Mouse (Mus musculus) embryonic fibroblast, embryonic 13.5 days (primary cell): ENCODE results near the gene Bsdc1. TPM values are rescaled to one million over a fixed set of nuclear protein-coding genes. Genes with fewer than 3 reads are reported as not detected.

Experiments
- H3K27ac ChIP-seq: 2 replicates; pipeline ENCODE4 v1.5.1; 2012; ENCODE audit warnings: low read length, control low read depth, inconsistent platforms; ENCODE audit not compliant: insufficient read depth
- H3K4me1 ChIP-seq: 2 replicates; pipeline ENCODE4 v1.6.1; 2011; ENCODE audit warnings: low read length; ENCODE audit not compliant: control insufficient read depth, insufficient read depth
- H3K4me3 ChIP-seq: 2 replicates; pipeline ENCODE4 v1.5.1; 2011; ENCODE audit warnings: mild to moderate bottlenecking, control low read depth, low read length; ENCODE audit not compliant: insufficient read depth
- CTCF ChIP-seq: IDR thresholded peaks from 2 replicates; pipeline ENCODE4 v1.5.1; 2011; ENCODE audit warnings: mild to moderate bottlenecking, control low read depth, low read length, moderate library complexity, borderline replicate concordance; ENCODE audit not compliant: insufficient read depth
- POLR2A ChIP-seq: IDR thresholded peaks from 2 replicates; pipeline ENCODE4 v1.6.1; 2011; ENCODE audit warnings: low read depth, mild to moderate bottlenecking, control low read depth, low read length, moderate library complexity
- polyA plus RNA-seq: library from polyadenylated mRNA; stranded (reverse); fragments of >200 nt; gene quantifications from 2 replicates; pipeline ENCODE4 v1.2.4, GENCODE M21; 2011; ENCODE audit warnings: low read depth; ENCODE audit not compliant: missing spikeins, insufficient read length

Gene Bsdc1
- polyA plus RNA-seq, 1 experiment = 35.3 TPM

DNA sequence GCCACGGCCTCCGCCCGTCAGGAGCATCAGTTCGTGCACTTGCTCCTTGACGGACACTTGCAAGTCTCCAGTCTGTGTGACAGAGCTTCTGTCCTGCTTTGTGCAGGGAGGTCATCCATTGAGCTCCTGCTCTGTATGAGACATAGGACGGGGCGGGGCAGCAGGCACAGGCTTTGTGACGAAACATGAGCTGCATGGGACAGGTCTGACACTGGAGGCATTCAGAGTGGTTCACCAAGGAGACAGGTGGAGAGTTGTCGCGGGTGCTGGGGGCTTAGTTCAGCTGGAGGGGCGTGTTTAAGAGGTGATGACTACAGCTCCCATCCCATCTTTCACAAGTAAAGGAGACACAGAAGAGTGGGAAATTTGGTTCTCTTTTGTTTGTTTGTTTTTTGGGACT is 14.7 kb downstream of the Bsdc1 start:
- TF ChIP-seq CTCF (no peak), POLR2A (no peak)
- H3K4me3 ChIP-seq = no peak overlapping the region
- H3K27ac ChIP-seq = no peak overlapping the region
- no peaks in the 10 kb centered on the region for H3K4me1 ChIP-seq

DNA sequence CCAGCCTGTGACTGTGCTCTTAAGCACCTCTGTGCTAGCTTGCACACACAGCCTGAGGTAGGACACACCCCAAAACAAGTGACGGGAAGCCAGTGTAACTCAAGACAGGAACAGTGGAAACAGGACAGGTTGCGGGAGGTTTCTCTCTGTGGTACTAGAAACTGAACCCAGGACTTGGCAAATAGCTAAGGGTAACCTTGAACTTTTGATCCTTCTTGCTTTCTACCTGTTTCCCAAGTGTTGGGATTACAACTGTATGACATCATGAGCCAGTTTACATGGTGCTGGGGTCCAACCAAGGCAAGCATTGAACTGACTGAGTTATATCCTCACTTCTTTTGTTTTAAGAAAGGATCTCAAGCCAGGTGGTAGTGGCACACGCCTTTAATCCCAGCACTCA is 18.5 kb downstream of the Bsdc1 start:
- Histone ChIP-seq H3K27ac (no peak overlapping the region), H3K4me1 (no peaks in the 10 kb centered on the region), H3K4me3 (no peak overlapping the region)
- TF ChIP-seq CTCF (no peak), POLR2A (no peak)

DNA sequence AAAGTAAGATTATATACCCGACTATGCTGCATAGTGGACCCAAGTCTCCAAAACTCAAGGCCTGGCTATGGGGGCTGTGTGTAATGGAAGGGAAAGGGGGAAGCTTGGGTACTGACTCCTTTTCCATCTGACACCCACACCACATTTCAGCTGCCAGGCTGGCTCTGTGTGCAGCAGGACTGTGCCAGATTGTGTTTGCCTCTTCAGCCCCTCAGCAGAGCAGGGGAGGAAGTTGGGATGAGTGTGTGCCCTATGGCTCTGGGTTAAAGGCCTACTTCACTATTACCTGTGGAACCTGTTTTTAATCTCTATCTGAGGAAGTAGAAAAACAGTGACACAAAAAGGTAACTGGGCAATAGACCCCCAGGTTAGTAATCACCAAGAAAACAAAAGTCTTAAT is 19.7 kb downstream of the Bsdc1 start:
- Histone ChIP-seq H3K4me1 (no peaks in the 10 kb centered on the region), H3K27ac (no peak overlapping the region), H3K4me3 (no peak overlapping the region)
- no peak for TF ChIP-seq CTCF
- no peak for TF ChIP-seq POLR2A

GRCm38 (mm10) chr4:129490972-129491880 is 29.8 kb downstream of the Bsdc1 start, which contains the start of the genes Tssk3 and Fam229a:
Gene Tssk3, minus strand, starts transcription at chr4:129491022.
Gene Fam229a, plus strand, starts transcription at chr4:129491190.
- TF ChIP-seq CTCF = no peak
- no peak for TF ChIP-seq POLR2A
- Histone ChIP-seq H3K4me1 (no peaks in the 10 kb centered on the region), H3K27ac (no peak within 1 kb of the TSS), H3K4me3 (no peak within 1 kb of the TSS)

DNA sequence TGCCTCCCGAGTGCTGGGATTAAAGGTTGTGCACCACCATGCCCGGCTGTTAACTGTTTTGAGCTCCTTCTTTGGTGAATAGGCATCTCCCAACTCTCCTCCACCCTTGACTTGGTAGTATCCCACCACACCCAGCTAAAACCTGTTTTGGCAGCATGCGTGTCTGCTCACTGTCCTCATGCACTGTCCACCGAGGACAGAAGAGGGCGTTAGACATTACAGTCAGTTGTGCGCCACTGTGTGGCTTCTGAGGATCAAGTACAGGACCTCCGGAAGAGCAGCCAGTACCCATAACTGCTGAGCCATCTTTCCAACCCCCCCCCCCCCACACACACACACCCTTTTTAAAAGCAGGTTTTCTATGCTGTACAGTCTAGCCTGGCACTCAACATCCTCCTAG is 33.3 kb downstream of the Bsdc1 start:
- TF ChIP-seq CTCF (no peak), POLR2A (no peak)
- Histone ChIP-seq H3K4me3 (no peak overlapping the region), H3K27ac (no peak overlapping the region), H3K4me1 (peaks cover 4% of the 10 kb centered on the region; the same call in 1 of the 2 replicates)

DNA sequence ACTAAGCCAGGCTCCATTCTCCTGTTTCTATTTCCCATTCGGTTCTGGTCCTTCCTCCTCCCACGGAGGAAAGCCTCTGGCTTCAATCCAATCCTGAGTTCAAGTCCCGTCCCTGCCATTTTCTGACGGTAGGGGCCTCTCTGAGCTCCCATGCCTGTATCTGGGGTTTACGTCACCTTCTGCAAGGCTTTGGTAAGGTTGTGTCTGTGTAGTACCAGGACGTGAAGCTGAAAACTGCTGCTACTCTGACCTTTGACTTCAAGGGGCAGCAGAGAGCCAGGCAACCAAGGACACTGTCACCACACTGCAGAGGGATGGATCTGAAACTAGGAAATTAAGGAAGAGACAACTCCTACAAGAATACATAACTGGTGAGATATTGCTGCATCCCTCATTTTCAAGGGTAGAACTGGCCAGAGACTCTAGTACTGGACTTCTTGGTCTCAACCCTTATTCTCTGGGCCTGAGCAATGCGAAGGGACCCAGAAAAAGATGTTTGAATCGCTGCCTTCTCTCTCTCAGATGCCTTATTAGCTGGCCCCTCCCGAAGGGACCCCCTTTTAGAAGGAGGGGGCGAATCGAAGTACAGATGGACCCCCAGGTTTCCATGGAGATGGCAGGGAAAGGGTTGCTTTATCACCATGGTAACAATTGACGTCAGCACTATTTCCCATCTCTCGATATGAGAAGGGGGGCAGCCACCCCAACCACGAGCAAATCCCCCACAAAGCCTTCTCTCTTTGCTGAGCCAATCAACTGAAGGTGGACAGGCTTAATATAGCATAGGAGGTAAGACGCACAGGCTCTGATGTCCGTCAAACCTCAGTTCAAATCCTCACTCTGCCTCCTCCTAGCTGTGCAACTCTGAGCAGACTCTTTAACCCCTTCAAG is 34.5 kb downstream of the Bsdc1 start:
- Histone ChIP-seq H3K4me3 (no peak overlapping the region), H3K4me1 (peaks cover 4% of the 10 kb centered on the region; the same call in 1 of the 2 replicates), H3K27ac (no peak overlapping the region)
- TF ChIP-seq POLR2A = no peak
- TF ChIP-seq CTCF = no peak

DNA sequence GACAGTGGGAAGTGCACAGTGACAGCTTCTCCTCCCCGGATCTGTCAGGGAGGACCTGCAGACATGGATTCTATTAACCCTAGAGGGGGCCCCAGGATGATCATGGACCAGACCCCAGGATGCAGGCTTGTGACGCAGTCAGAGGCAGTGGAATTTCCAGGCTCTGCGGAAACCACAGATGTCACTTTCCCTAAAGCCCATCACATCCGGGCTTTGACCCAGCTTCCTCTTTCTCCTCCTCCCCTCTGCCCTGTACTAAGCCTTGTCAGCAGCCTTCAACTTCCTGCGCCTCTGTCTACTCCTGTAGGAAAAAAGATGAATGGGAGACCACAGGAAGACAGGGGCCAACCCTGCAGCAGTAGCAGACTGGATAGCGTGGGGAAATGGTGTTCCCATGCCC is 35.2 kb downstream of the Bsdc1 start:
- Histone ChIP-seq H3K27ac (no peak overlapping the region), H3K4me1 (peaks cover 4% of the 10 kb centered on the region; the same call in 1 of the 2 replicates), H3K4me3 (no peak overlapping the region)
- TF ChIP-seq POLR2A (no peak), CTCF (no peak)

- Histone ChIP-seq H3K4me3 (no peak overlapping the region), H3K4me1 (peaks cover 13% of the 10 kb centered on the region), H3K27ac (no peak overlapping the region)
- TF ChIP-seq CTCF (no peak), POLR2A (no peak)
These were observed 37.6 kb downstream of the Bsdc1 start for GRCm38 (mm10) chr4:129498941-129499340.

GRCm38 (mm10) chr4:129500017-129500416 is 38.6 kb downstream of the Bsdc1 start:
- TF ChIP-seq CTCF (no peak), POLR2A (0 out of 2 replicates have a peak, but pooled peaks have one; percentile 23)
- Histone ChIP-seq H3K27ac (0 out of 2 replicates have a peak overlapping the region, but pooled peaks have one; percentile 50), H3K4me3 (no peak overlapping the region), H3K4me1 (peaks cover 13% of the 10 kb centered on the region)
